Mouse (Mus musculus) gonadal fat pad, adult 2 months (tissue): ENCODE data around the gene Ppp1r36. TPM values are rescaled to one million over a fixed set of nuclear protein-coding genes. Genes with fewer than 3 reads are reported as not detected.

Source experiments
- DNase-seq: peaks from one replicate; pipeline ENCODE4 v3.0.0-alpha.2; 2012; ENCODE audit warnings: low read depth
- polyA plus RNA-seq: library from polyadenylated mRNA; depleted of rRNA; stranded (reverse); fragments of >200 nt; gene quantifications from 2 replicates; pipeline ENCODE4 v1.2.3, GENCODE M21; 2012; rRNA removed

Ppp1r36 gene
- 4.0 and 5.8 TPM in 2 replicates for polyA plus RNA-seq

GRCm38 (mm10) chr12:76417433-76417854 is at the start of gene Ppp1r36:
Gene Ppp1r36 (plus strand): TSS chr12:76417538.
- no peak for DNase-seq

GRCm38 (mm10) chr12:76368201-76368789 is 49.0 kb upstream of the Ppp1r36 start:
- DNase-seq: no peak

GRCm38 (mm10) chr12:76368790-76369205 is 48.5 kb upstream of the Ppp1r36 start:
- DNase-seq: no peak

GRCm38 (mm10) chr12:76369206-76369977 is 47.9 kb upstream of the Ppp1r36 start, which contains the start of gene Zbtb25:
Gene Zbtb25 (minus strand): TSS chr12:76369602.
- DNase-seq: no peak

DNA sequence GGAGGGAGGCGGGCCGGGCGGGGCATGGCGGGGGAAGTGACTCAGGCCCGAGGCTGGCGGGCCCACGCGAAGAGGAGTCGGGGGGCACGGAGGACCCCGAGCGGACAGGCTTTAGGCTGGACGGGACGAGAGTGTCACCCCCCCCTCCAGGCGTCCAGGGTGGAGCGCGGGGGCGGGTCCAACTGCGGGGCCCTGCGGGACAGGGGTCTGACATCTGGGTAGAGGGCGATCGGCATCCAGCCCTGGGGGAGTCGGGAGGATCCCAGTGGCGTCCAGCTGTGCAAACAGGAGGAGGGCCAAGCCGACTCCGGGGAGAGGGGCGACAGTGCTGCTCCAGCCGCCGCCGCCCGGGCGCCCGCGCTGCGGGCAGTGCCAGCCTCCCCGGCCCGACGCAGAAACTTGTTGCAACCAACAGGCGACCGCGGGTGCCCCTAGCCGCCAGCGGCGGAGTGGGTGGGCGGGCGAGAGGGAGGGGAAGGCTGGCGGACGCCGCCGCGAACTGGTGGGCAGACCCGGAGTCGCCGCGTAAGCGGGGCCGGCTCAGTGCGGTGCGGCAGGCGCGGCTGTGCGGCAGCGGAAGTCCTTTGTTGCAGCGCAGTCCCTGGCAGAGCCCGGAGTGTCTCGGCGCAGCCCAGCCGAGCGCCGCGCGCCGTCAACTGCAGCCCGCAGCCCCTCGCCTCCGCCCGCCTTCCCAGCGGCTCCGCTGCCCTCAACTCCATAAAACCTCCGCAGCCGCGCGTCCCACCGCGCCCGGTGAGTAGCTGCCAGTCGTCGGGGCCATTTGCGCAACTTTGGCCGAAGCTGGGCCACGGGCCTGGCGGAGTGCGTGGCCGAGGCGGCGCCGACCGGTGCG is 47.1 kb upstream of the Ppp1r36 start, which contains the start of gene Zbtb1:
TSS of gene Zbtb1 (plus strand) at position 289 of the 853 bp plus-strand sequence.
- no peak for DNase-seq

DNA sequence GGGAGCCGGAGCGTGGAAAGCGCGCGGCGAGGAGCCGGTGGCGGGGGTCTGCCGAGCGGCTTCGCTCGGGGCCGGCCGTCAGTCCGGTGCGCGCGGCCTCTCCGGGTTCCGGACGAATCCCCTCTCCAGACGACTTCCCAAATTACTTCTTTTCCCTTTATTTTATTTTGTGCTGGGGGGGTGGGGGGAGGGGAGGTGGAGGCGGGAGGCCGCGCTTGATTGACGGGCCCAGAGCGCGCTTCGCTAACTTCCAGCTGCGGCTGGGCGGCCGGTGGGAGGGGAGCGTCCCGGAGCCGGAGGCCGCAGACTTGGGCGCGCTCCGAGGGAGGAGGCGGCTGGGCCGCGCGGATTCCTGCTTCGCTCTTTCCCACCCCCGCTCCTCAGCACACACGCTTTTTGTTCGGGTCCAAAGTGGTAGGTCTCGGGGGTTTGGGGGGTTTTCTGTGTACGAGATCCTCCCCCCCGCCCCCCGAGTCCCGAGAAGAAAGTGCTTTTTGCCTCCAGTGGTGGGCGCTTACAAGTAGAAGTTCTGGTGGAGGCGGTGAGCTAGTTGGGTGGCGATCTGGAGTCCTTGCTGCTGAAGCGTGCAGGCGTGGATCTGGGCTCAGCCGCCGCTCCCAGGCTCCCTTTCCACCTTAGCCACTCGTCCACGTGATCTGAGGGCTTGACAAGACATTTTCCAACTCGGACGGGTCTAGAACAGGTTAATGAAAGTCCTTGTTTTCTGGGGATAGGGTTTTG is 46.3 kb upstream of the Ppp1r36 start:
- no peak for DNase-seq

DNA sequence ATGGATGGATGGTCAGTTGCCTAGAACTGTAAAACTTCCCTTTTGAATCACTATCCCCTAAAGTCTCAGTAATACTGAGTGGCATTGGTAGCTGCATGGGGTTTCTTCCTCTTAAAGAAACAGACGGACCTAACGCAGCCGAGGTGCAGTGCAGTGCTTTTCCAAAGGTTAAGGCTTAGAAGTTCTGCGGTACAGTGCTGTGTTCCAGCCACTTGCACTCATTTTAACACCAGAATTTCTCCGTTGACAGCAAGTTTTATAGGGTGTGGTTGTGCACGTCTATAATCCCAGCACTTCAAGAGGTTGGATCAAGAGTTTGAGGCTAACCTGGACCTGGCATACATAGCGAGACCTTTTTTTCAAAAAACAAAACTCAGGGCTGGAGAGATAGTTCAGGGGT is 45.3 kb upstream of the Ppp1r36 start:
- no peak for DNase-seq

DNA sequence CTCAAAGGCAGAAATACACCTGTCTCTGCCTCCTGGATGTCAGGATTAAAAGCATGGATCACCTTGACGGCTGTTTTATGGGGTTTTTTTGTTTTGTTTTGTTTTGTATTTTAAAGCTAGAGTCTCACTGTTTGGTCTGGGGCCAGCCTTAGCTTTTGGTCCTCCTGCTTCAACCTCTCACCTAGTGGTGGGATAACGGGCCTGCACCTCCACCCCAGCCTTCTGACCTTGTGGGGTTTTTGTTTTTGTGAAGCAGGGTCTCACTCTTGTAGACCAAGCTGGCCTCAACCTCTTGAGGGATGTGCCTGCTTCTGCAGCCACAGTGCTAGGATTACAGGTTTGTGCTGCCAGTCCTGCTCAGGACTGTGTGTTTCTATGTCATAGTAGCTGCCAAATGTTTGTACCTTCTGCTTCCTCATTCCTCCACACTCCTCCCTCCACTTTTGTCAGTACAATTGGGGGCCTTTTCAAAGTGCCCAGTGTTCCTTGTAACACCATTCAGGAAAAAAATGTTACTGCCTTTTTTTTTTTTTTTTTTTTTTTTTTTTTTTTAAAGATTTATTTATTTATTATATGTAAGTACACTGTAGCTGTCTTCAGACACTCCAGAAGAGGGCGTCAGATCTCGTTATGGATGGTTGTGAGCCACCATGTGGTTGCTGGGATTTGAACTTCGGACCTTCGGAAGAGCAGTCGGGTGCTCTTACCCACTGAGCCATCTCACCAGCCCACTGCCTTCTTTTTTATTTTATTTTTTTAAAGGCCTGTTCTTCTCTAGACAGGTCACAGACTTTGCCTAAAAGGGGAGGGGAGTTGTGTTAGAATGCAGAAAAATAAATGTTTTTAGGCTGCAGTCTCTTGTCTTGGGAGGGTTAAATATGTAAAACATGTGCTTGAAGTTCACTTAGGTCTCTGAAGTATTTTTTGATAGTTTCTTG is 44.2 kb upstream of the Ppp1r36 start:
- no peak for DNase-seq

DNA sequence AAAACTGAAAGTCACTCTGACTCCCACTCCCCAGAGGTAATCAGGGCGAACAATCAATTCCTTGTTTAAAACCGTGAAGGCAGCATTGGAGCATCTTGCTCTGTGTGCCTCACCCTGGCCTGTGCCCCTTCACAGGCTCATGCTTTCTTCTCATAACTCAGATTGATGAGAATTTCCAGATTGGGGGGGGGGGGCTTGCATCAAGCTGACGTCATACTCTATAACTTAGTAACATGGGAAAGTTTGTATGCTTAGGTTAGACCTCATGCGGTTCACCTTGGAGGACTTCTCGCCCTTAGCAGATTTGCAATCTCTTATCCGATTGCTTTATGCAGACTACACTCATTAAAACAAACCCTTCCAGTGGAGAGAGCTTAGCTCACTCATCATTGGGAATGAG is 43.3 kb upstream of the Ppp1r36 start:
- no peak for DNase-seq

- DNase-seq: no peak
These were observed 42.4 kb upstream of the Ppp1r36 start for GRCm38 (mm10) chr12:76374911-76375310.

DNA sequence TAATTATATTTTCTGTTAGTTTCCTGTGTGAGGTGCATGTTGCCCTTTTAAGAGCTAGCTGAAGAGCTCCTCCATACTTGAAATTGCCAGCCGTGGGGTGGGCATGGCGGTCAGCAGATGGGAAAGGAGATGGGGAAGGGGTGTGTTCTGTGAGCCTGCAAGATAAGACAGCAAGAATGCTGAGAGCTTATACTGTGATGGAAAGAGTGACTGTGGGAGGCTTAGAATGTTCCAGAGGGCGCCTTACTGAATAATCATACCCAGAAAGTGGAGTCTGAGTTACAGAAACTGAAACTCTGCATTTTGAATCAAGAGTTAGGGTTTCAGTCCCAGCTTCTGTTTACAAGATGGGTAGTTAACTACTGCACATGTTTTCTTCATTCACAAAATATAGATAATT is 41.8 kb upstream of the Ppp1r36 start:
- no peak for DNase-seq

DNA sequence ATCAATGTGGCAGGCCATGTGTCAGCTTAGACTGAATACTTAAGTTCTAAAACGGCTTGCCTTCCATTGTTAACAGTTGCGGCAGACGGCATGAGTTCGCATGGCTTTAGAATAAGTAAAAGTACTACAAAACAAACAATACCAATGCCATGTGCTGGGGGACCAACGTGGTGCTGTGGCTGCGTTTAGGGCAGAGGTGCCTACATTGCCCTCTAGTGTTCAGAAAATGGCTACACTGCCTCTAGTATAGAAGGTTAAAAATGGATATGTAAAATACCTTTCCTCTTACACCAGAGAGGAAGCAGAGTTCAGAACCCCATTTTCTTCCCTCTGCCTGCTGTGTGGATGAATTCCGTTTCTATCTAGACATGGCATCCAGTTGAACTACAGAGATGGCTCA is 40.7 kb upstream of the Ppp1r36 start:
- DNase-seq: no peak

- no peak for DNase-seq
These were observed 40.3 kb upstream of the Ppp1r36 start for GRCm38 (mm10) chr12:76377059-76377458.

- DNase-seq: no peak
These were observed 39.6 kb upstream of the Ppp1r36 start for GRCm38 (mm10) chr12:76377726-76378125.

DNA sequence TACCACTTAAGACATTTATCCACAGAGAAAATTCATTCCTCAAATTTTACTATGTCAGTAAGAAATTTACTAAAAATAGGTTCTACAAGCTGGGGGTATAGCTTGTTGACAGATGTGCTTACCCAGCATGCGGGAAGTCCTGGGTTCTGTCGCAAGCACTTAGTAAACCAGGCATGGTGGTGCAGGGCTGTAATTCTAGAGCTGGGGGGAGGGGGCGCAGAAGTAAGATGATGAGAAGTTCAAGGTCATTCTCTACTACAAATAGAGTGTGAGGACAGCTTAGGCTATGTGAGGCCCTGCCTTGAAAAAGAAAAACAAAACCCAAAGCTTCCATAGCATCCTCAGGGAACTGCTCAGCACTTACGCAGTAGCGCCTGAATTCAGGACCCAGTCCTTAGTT is 38.8 kb upstream of the Ppp1r36 start:
- DNase-seq: no peak

DNA sequence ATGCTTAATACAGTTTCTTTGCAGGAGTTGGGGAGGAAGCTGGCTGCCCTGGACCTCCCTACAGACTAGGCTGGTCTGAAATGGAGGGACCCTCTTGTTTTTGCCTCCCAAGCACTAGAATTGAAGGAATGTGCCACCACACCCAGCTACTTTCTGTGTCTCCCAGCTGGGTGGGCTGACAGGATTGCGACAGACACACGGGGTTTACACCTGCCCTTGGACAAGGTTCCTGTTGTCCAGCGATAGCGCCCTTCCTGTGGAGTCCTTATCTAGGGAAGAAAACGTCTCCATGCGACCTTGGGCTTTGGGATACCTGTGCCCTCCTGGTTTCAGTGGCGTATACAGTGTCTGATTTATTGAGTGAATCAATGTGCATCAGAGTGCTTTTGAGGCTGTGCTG is 37.2 kb upstream of the Ppp1r36 start:
- DNase-seq: no peak

DNA sequence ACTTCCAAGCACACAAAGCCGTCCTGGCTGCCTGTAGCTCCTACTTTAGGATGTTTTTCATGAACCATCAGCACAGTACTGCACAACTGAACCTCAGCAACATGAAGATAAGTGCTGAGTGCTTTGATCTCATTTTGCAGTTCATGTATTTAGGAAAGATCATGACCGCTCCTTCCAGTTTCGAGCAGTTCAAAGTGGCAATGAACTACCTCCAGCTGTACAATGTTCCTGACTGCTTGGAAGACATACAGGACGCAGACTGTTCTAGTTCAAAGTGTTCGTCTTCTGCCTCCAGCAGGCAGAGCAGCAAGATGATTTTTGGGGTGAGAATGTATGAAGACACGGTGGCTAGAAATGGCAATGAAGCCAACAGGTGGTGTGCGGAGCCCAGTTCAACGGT is 32.0 kb upstream of the Ppp1r36 start:
- no peak for DNase-seq

DNA sequence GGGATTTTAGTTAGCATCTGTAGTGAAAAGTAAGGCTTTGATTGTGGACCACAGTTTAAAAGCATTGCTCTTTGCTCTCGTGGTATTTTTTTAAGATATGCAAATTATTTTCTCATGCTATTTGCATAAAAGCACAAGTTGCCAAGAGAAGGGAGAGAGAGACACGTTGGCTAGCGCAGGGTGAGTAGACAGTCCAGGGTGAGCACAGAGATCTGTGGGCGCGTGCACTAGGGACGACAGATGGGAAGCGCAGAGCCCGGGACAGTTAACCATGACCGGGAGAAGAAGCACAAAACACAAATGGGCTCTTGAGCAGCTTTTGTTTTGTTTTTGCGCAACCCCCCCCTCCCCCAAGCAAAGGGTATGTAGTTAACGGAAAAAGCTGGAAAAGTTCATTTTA is 28.5 kb upstream of the Ppp1r36 start:
- DNase-seq: no peak

DNA sequence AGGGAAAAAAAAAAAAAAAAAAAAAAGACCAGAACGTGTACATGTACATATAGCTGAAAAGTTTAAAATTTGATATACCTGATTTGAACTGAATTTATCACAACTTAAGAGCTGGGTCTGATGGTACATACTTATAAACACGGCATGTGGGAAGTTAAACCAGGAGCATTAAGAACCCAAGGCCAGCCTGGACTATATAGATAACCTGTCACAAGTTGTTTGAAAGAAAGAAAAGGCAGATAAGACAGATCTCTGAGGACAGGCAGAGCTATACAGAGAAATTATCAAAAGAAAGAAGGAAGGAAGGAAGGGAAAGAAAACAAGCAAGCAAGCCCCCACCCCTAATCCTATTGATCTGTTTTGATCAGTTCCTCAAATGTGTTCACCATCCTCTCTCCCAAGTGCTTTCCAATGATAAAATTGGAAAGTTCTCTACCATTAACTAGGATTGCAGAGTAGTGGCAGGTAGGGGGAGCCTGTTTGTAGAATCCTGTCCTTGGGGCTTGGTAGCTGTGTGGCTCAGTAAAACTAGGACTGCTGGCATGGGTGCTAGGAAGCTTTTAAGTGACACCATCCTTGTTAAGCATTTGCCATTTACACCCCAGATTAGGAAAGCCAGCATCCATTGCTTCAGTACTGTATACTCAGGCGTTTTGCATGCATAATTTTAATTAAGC is 25.6 kb upstream of the Ppp1r36 start:
- DNase-seq: no peak

DNA sequence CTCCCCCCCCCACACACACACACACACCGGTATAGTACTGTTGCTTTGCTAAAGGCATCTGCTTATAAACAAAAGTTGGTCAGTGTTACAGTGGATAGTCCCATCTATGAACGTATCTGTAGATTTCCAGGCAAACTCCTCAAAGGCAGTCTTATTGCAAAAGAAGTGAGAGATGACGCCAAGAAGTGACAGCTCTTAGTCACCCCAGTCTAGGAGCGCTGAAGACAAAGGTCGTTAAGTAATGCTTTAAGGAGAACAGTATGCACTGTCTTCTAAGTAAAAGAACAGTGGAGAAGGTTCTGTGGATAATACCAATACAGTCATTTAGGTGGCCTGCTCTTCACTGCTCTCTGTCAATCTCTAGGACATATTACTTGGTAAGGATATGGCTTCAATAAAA is 24.4 kb upstream of the Ppp1r36 start:
- no peak for DNase-seq
